Mouse (Mus musculus): ENCODE data around the gene Emilin3.

DNA sequence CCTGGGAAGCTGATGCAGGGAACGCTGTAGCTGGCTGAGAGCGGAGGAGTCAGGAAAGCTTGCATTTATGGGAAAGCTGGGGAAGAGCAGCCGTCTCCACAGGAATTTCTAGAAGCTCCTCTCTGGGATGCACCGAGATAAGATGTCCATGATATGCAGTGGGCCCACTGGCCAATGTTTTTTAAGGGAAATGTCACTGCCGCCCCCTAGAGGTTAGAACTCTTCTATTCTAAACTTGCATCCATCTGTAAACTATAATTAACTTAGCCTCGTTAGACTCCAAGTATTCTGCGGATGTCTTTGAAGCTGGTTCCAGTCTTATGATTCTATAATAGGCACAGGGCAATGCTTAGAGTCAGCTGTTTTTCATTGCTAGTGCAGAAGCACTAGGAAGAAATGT, 43.2 kb upstream of the Emilin3 start:
- TF ChIP-seq CTCF (IDR thresholded peaks at IDR 0.05; ENCODE audit: extremely low read depth, insufficient read length, insufficient replicate concordance, low read depth, low read length) (no peak), POLR2A (IDR thresholded peaks at IDR 0.05; ENCODE audit: low read depth, low read length) (no peak)

Data from small intestine, adult 2 months (tissue).